In the genomic region with DNA sequence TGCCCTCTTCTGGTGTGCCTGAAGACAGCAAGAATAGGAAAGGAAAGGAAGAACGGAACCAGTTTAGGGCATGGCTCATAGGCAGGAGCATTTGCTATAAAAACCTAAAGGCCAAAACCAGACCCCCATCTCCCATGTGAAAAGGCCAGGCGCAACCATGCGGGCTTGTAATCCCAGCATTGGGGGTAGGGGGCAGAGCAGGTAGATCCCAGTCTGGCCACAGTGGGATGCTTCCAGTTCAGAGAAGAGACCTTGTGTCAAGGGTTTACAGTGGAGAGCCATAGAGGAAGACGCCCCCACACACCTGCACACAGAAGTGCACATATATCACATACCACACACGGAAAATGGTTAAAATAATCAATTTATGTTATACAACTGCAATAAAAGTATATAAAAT, we compare ENCODE assay signal across 19 mouse cellular contexts. TPM values are rescaled to one million over a fixed set of nuclear protein-coding genes. Genes with fewer than 3 reads are reported as not detected.
"Had no signal": no experiment of that assay in that cellular context is flagged by ENCODE, and none has a peak within 500 bp of the region (broad histone marks: within the 10 kb centered on the region; RNA-seq: fewer than 3 reads in every experiment).

No protein-coding gene starts in this region.

- H3K4me1 ChIP-seq: limb, embryonic 13.5 days; midbrain, embryonic 12.5 days; stomach, embryonic 15.5 days had no signal

- H3K27me3 ChIP-seq: limb, embryonic 13.5 days; neural tube, embryonic 13.5 days; stomach, embryonic 15.5 days had no signal

- H3K4me3 ChIP-seq: limb, embryonic 13.5 days; midbrain, embryonic 12.5 days; neural tube, embryonic 13.5 days; stomach, embryonic 15.5 days had no signal

- ATAC-seq: midbrain, embryonic 16.5 days had no signal

- H3K9ac ChIP-seq: limb, embryonic 13.5 days; liver, embryonic 14.5 days; midbrain, embryonic 12.5 days; neural tube, embryonic 13.5 days; stomach, embryonic 15.5 days had no signal

- DNase-seq: kidney, postnatal 4 days; left cerebral cortex, postnatal 4 days; lung, adult 18-20 months; retina, postnatal 1 day; right cerebral cortex, postnatal 4 days; thymus, postnatal 4 days had no signal

- H3K27ac ChIP-seq: kidney, postnatal 0 days; limb, embryonic 13.5 days; liver, embryonic 14.5 days; midbrain, embryonic 12.5 days; neural tube, embryonic 13.5 days; stomach, embryonic 15.5 days had no signal

- H3K4me2 ChIP-seq: limb, embryonic 13.5 days; midbrain, embryonic 12.5 days; neural tube, embryonic 13.5 days; stomach, embryonic 15.5 days had no signal

- H3K9me3 ChIP-seq: limb, embryonic 13.5 days; midbrain, embryonic 12.5 days; neural tube, embryonic 13.5 days; stomach, embryonic 15.5 days had no signal

- H3K36me3 ChIP-seq: limb, embryonic 13.5 days; midbrain, embryonic 12.5 days; neural tube, embryonic 13.5 days; stomach, embryonic 15.5 days had no signal

RNA-seq across cellular contexts. Expression of gene Erich4, which starts 1.6 kb away (rescaled TPM):
- total RNA-seq: layer of hippocampus, adult 8-10 months; left cerebral cortex, adult 18-20 months; left cerebral cortex, postnatal 4 days; liver, adult 2 months; megakaryocyte-erythroid progenitor cell, adult 5-6 weeks had no signal
- polyA plus RNA-seq: limb, embryonic 13.5 days; liver, adult 2 months; midbrain, embryonic 12.5 days; midbrain, embryonic 16.5 days; neural tube, embryonic 13.5 days; spleen, adult 2 months; testis, adult 2 months had no signal
